Mouse (Mus musculus) T-helper 1 cell (primary cell): ENCODE measurements around the gene Tmco3.
"Not testable (repeated sequence)": the region's sequence is repeated elsewhere in the genome, so short reads cannot be mapped to it uniquely, and the experiment has no call there.

Experiments
- in situ Hi-C: fragments of 300-600 bp; cut with MboI, MseI; formaldehyde crosslinking; loops from one replicate; pipeline ENCODE4 v1.15.1; 2025; ENCODE audit warnings: high pct_unique_total_duplicates

Tmco3 gene

GRCm38 (mm10) chr8:13305884-13306283, 17.9 kb downstream of the Tmco3 start:
- in situ Hi-C loops = no loop called here

GRCm38 (mm10) chr8:13306309-13306909, 18.4 kb downstream of the Tmco3 start:
- in situ Hi-C loops = no loop called here

GRCm38 (mm10) chr8:13306916-13307315, 18.9 kb downstream of the Tmco3 start:
- in situ Hi-C loops = no loop called here

GRCm38 (mm10) chr8:13314922-13315321, 26.9 kb downstream of the Tmco3 start:
- in situ Hi-C loops = no loop called here

DNA sequence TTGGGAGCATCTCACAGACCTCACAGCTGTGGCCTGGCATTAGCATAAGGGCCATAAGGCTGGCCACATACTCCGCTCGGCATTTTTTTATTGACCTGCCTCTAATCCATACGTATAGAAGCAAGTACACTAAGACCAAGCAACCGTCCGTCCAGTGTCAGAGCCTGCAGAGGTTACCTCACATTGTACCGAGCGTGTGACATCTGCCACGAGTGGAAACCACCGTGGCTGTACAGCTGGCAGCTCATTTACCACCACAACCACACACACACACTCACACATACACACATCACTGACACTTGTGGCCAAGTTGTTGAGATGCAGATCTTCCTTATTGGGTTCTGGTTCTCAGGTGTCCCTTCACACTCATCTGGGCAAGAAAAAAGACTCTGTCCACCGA, 28.7 kb downstream of the Tmco3 start:
- in situ Hi-C loops = no loop called here

DNA sequence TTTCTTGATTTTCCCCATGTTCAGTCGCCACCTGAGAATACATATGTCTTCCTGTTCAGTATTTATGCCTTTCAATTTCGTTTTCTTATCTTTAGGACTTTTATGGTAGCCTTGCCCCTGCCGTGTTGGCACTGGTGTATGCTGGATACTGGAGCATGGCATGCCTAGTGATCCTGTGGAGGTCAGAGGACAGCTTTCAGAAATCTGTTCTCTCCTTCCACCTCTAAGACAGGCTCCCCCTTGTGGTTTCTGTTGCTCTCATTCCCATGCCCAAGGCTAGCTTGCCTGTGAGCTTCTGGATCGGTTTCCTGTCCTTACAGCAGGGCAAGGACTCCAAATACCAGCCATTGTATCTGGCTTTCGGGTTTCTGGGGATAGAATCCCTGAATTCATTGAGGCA, 38.6 kb downstream of the Tmco3 start:
- in situ Hi-C loops = no loop called here

DNA sequence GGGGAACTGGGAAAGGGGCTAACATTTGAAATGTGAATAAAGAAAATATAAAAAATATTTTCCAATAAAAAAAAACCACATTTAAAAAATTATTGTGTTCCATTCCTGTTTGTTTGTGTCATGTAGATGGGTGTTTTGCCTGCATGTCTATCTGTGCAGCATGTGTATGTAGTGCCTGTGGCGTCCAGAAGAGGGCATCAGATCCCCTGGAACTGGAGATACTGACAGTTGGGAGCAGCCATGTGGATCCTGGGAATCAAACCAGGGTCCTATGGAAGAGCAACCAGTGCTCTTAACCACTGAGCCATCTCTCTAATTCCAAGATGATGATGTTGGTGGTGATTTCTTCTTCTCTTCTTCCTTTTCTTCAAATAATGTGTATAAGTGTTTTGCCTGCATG, 46.7 kb downstream of the Tmco3 start:
- in situ Hi-C loops = no loop called here

DNA sequence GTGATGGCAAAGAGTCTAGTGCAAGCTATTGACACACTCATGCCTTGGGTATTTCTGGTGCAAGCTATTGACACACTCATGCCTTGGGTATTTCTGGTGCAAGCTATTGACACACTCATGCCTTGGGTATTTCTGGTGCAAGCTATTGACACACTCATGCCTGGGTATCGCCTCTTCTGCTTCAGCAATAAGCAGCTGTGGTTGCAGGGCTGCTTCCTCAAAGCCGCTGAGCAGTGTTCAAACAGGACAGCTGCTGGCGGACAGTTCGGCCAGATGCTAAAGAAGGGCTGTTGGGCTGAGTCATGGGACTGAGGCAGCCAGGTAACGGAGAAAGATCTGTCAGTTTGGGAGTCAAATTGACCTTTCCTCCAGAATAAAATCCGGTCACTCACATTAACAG, 49.3 kb downstream of the Tmco3 start:
- in situ Hi-C loops = not testable (repeated sequence)

DNA sequence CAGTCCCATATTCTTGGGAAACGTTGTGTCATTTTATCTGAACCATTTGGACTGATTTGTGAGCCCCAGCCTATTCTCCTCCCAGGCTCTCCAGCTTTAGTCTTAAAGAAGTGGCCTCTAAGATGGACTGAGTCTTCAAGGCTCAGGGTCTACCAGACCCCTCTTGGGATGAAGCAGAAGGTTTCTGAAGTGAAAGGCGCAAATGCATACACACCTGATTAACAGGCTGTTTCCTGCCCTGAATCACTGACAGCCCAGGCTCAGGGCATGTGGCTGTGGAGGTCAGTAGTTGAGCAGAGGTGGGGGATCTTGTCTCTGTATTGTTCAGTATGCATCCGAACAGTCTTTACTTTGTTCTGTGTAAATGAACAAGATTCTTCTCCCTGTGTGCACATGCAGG, 49.7 kb downstream of the Tmco3 start:
- in situ Hi-C loops = no loop called here

- in situ Hi-C loops = no loop called here
Observed at GRCm38 (mm10) chr8:13338255-13338860, 50.4 kb downstream of the Tmco3 start, which contains the start of gene Tfdp1. Gene Tfdp1 (plus strand): TSS chr8:13338751.

DNA sequence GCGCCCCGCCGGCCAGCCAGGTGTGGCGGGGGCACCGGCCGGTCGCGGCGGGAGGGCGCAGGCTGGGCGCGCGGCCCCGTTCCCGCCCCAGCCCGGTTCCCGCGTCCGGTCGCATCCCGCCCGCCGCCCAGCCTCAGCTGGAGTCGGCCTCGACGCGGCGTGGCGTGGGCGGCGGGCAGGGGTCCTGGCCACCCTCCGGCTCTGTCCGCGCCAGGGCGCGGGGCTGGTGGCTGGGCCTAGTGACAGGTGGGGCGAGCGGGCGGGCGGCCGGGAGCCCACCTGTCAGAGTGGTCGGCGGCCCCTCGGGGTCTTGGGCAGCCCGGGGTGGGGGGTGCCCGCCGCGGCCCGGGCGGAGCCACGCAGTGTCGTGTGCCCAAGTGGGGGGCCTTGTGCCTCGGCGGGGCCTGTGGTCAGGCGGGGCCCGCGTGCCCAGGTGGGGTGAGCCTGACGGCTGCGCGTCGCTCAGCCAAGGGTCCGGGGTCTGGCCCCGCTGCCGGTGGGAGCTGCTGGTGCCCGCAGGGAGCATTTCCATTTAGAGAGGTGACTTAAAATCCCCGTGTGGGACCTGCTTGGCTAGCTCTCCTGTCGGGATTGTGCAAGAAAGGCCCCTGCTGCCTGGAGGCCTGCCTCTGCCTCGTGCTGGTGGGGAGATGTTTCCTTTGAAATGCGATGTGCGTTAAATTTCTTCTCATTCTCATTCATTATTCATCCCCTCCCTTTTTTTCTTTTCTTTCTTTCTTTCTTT, 51.1 kb downstream of the Tmco3 start:
- in situ Hi-C loops = no loop called here

DNA sequence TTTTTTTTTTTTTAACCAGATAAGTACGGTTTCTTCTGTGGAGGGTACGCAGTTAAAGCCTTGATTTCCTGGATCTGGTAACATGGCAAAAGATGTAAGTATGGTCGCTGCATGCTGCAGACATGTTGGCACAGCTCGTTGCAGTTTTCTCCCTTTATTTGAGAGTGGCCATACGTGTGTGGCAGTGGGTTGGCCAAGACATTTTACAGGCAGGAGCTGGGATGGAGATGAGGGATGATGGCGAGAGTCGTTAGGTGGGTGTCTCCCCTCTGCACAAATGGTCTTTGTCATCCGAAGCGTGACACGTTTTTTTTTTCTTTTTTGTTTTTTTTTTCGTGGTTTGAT, 51.6 kb downstream of the Tmco3 start:
- in situ Hi-C loops = no loop called here

GRCm38 (mm10) chr8:13340650-13341049, 52.7 kb downstream of the Tmco3 start:
- in situ Hi-C loops = no loop called here

GRCm38 (mm10) chr8:13342340-13342739, 54.4 kb downstream of the Tmco3 start:
- in situ Hi-C loops = no loop called here

DNA sequence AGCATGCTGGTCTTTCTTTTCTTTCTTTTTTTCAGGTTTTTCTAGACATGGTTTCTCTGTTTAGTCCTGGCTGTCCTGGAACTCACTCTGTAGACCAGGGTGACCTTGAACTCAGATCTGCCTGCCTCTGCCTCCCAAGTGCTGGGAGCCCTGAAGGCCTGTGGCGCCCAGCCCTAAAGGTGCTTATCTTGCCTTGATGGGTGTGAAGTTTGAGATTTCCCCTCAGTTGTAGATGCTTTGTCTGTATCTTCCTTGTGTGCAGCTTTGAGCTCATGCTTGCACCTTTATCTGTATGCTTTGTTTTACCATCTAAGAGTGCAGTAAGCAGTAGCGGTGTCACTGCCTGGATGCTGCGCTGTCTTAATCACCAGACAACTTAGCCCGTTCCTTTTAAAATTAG, 55.1 kb downstream of the Tmco3 start:
- in situ Hi-C loops = no loop called here

GRCm38 (mm10) chr8:13350052-13350451, 62.1 kb downstream of the Tmco3 start:
- in situ Hi-C loops = no loop called here

DNA sequence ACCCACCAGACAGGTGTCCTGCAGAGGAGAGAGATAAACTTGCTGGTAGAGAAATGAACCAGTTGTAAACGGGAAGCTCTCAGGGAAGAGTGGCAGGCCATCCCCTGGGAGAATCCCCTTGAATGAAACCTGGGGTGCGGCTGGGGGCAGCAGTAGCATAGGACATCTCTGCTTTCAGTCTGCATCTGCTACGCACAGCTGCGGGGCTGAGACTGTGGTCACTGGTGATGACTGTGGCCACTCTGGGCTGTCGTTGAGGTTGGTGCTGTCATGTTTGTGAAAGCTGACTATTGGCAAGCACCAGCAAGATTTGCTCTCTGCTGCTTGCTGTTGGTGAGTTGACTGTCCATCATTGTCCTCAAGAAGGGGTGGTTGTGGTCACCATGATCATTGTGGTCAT, 63.6 kb downstream of the Tmco3 start:
- in situ Hi-C loops = no loop called here

- in situ Hi-C loops = no loop called here
Observed at GRCm38 (mm10) chr8:13352601-13353000, 64.6 kb downstream of the Tmco3 start.

- in situ Hi-C loops = no loop called here
Observed at GRCm38 (mm10) chr8:13353155-13353833, 65.3 kb downstream of the Tmco3 start.

DNA sequence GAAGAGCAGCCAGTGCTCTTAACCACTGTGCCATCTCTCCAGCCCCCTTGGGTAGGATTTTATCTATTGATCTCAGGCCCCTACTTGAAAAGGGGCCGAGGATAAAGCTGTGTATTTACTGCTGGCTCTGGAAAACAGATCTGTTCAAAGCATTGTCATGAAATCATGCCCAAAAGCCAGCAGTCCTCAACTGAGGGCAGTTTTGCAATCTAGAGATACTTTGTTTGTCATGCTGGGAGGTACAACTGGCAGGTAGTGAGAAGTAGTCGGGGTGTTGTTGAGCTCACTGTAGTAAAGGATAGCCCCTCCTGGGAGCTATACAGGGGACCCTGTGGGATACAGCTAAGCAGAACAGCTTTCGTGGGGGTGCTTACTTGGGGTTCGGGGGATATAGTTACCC, 65.9 kb downstream of the Tmco3 start:
- in situ Hi-C loops = no loop called here

- in situ Hi-C loops = no loop called here
Observed at GRCm38 (mm10) chr8:13356221-13356620, 68.2 kb downstream of the Tmco3 start.

DNA sequence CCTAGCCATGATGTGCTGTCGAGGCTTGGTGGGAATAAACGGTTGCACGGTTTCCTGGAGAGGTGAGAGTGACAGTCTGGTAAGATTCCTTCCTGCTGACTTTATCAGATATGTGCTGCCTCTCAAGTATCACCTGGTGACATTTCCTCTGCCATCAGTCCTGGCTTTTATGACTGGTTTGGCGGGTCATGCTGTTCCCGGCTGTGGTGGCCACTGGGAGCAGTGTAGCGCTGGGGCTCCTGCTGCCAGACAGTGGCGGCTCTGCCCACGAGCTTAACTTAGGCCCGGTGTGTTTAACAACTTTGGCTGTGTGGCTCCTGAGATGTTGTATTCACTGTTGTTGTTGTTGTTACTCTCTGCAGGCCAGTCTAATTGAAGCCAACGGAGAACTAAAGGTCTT, 68.7 kb downstream of the Tmco3 start:
- in situ Hi-C loops = no loop called here

- in situ Hi-C loops = no loop called here
Observed at GRCm38 (mm10) chr8:13360213-13360612, 72.2 kb downstream of the Tmco3 start.
